Comparison of ENCODE assay signal across 12 mouse cellular contexts in genomic region chr9:74977962-74978361, GRCm38 (mm10). TPM values are rescaled to one million over a fixed set of nuclear protein-coding genes. Genes with fewer than 3 reads are reported as not detected.
DNase-seq lines count a peak whose midpoint lies in the region; ATAC-seq lines count a peak whose summit lies in the region.
"Had no signal": no experiment of that assay in that cellular context is flagged by ENCODE, and none has a peak within 500 bp of the region (broad histone marks: within the 10 kb centered on the region; RNA-seq: fewer than 3 reads in every experiment).

No protein-coding gene starts in this region.

- ATAC-seq in hindbrain, embryonic 12.5 days (ENCODE audit: low FRiP score) = no peak
- ATAC-seq in hindbrain, embryonic 11.5 days (ENCODE audit: low FRiP score) = no peak
- no peak for ATAC-seq in midbrain, embryonic 14.5 days (ENCODE audit: low FRiP score, low TSS enrichment)
- ATAC-seq: activated CD4-positive, CD25-positive, alpha-beta regulatory T cell, adult 4 months; intestine, embryonic 16.5 days had no signal

- H3K9ac ChIP-seq in hindbrain, embryonic 12.5 days = peak overlapping the region; percentile 38
- H3K9ac ChIP-seq in hindbrain, embryonic 11.5 days (ENCODE audit: low read depth, low read length) = no peak overlapping the region
- peak overlapping the region; percentile 37; the same call in 1 of the 2 replicates for H3K9ac ChIP-seq in midbrain, embryonic 14.5 days (replicated peaks; ENCODE audit: low read length)
- H3K9ac ChIP-seq: lung, embryonic 14.5 days had no signal

- no peaks in the 10 kb centered on the region for H3K9me3 ChIP-seq in hindbrain, embryonic 12.5 days (replicated peaks)
- H3K9me3 ChIP-seq in hindbrain, embryonic 11.5 days (ENCODE audit: control insufficient read depth, low read length) = no peaks in the 10 kb centered on the region
- no peaks in the 10 kb centered on the region for H3K9me3 ChIP-seq in midbrain, embryonic 14.5 days (ENCODE audit: control insufficient read depth, low read length)

- peaks cover 32% of the 10 kb centered on the region for H3K4me1 ChIP-seq in hindbrain, embryonic 12.5 days
- H3K4me1 ChIP-seq in hindbrain, embryonic 11.5 days (replicated peaks; ENCODE audit: control insufficient read depth, insufficient read depth, low read length) = peaks cover 9% of the 10 kb centered on the region
- peaks cover 27% of the 10 kb centered on the region for H3K4me1 ChIP-seq in brown adipose tissue, adult 24 weeks (ENCODE audit: control insufficient read depth, insufficient read depth, insufficient read length, low read length)
- peaks cover 45% of the 10 kb centered on the region for H3K4me1 ChIP-seq in midbrain, embryonic 14.5 days (ENCODE audit: control insufficient read depth, insufficient read depth, low read length)

- peak overlapping the region; percentile 57 for H3K4me2 ChIP-seq in hindbrain, embryonic 12.5 days (replicated peaks)
- H3K4me2 ChIP-seq in hindbrain, embryonic 11.5 days (replicated peaks; ENCODE audit: low read depth, low read length) = no peak overlapping the region
- peak overlapping the region; percentile 67 for H3K4me2 ChIP-seq in midbrain, embryonic 14.5 days (ENCODE audit: low read length)
- H3K4me2 ChIP-seq: lung, embryonic 14.5 days had no signal

- peak overlapping the region; percentile 7; the same call in 1 of the 2 replicates for H3K4me3 ChIP-seq in hindbrain, embryonic 12.5 days
- H3K4me3 ChIP-seq in hindbrain, embryonic 11.5 days (ENCODE audit: low read depth, low read length) = no peak overlapping the region
- H3K4me3 ChIP-seq in brown adipose tissue, adult 24 weeks (ENCODE audit: insufficient read depth, low read depth, low read length) = no peak overlapping the region; the same call in 1 of the 2 replicates
- H3K4me3 ChIP-seq in midbrain, embryonic 14.5 days (replicated peaks; ENCODE audit: low read depth, low read length) = peak overlapping the region; percentile 51; the same call in 1 of the 2 replicates
- H3K4me3 ChIP-seq: erythroblast, embryonic 14.5 days had no signal

- H3K27ac ChIP-seq in hindbrain, embryonic 12.5 days = peak overlapping the region; percentile 23; the same call in 1 of the 2 replicates
- H3K27ac ChIP-seq in hindbrain, embryonic 11.5 days (ENCODE audit: low read depth, low read length) = no peak overlapping the region
- peak overlapping the region; percentile 49 for H3K27ac ChIP-seq in brown adipose tissue, adult 24 weeks (replicated peaks; ENCODE audit: low read depth, low read length)
- H3K27ac ChIP-seq in midbrain, embryonic 14.5 days (replicated peaks; ENCODE audit: low read depth, low read length) = peak overlapping the region; percentile 99

- DNase-seq in hindbrain, embryonic 11.5 days (ENCODE audit: low spot score) = no peak
- peak; percentile 61 for DNase-seq in brain, adult 2 months (ENCODE audit: low read depth, low spot score)
- DNase-seq in midbrain, embryonic 14.5 days = peak; percentile 32
- no peak for DNase-seq in lung, postnatal 14 days
- no peak for DNase-seq in layer of hippocampus, adult 18-20 months (ENCODE audit: low spot score in 2 of 2)
- DNase-seq: lung, embryonic 14.5 days; thymus, postnatal 25 days had no signal

- H3K27me3 ChIP-seq in hindbrain, embryonic 12.5 days = no peaks in the 10 kb centered on the region
- no peaks in the 10 kb centered on the region for H3K27me3 ChIP-seq in hindbrain, embryonic 11.5 days (ENCODE audit: control insufficient read depth, insufficient read depth, low read length)
- no peaks in the 10 kb centered on the region for H3K27me3 ChIP-seq in midbrain, embryonic 14.5 days (ENCODE audit: control insufficient read depth, insufficient read depth, low read length)

- no peaks in the 10 kb centered on the region for H3K36me3 ChIP-seq in hindbrain, embryonic 12.5 days
- H3K36me3 ChIP-seq in hindbrain, embryonic 11.5 days (ENCODE audit: control insufficient read depth, insufficient read depth, low read length) = no peaks in the 10 kb centered on the region
- no peaks in the 10 kb centered on the region for H3K36me3 ChIP-seq in midbrain, embryonic 14.5 days (ENCODE audit: control insufficient read depth, insufficient read depth, low read length)

- WGBS in hindbrain, embryonic 12.5 days = 61% methylated on average over 7 of the region's 7 CpGs
- 76% methylated on average over 7 of the region's 7 CpGs for WGBS in hindbrain, embryonic 11.5 days
- 49% methylated on average over 7 of the region's 7 CpGs for WGBS in midbrain, embryonic 14.5 days

RNA-seq across cellular contexts. Expression of gene Fam214a, which starts 25.3 kb away (rescaled TPM):
- 26.8 and 30.9 TPM in 2 replicates for polyA plus RNA-seq in hindbrain, embryonic 12.5 days (2016; fragmentation: Nextera tagmentation; extraction: Ambion mirVana)
- polyA plus RNA-seq in hindbrain, embryonic 11.5 days (2014; fragmentation: Nextera tagmentation; extraction: Ambion mirVana) = 17.9 and 18.7 TPM in 2 replicates
- 29.9 and 41.0 TPM in 2 replicates for polyA plus RNA-seq in brown adipose tissue, adult 24 weeks (2012; ENCODE audit: insufficient read depth, insufficient read length, missing spikeins)
- 26.0 and 35.9 TPM in 2 replicates for polyA plus RNA-seq in midbrain, embryonic 14.5 days (2014; fragmentation: Nextera tagmentation; extraction: Ambion mirVana)
- 10 to 100 TPM; 38.5 to 40.8 TPM for total RNA-seq in layer of hippocampus, adult 18-20 months (2021)
- polyA plus RNA-seq: erythroblast, embryonic 14.5 days had no signal

RNA-seq across cellular contexts. Expression of gene Arpp19, which starts 59.5 kb away (rescaled TPM):
- polyA plus RNA-seq in hindbrain, embryonic 12.5 days (2016; fragmentation: Nextera tagmentation; extraction: Ambion mirVana) = 280 and 291 TPM in 2 replicates
- 298 and 314 TPM in 2 replicates for polyA plus RNA-seq in hindbrain, embryonic 11.5 days (2014; fragmentation: Nextera tagmentation; extraction: Ambion mirVana)
- 221 and 237 TPM in 2 replicates for polyA plus RNA-seq in brown adipose tissue, adult 24 weeks (2012; ENCODE audit: insufficient read depth, insufficient read length, missing spikeins)
- 217 and 234 TPM in 2 replicates for polyA plus RNA-seq in midbrain, embryonic 14.5 days (2014; fragmentation: Nextera tagmentation; extraction: Ambion mirVana)
- total RNA-seq in layer of hippocampus, adult 18-20 months (2021) = 100 to 1,000 TPM; 162 to 182 TPM

Comparison
In these comparisons a context has a peak if more than half of its experiments do, and no peak if none do; other contexts are left out.
1. H3K4me3 ChIP-seq: peak in hindbrain, embryonic 12.5 days (single experiment) and midbrain, embryonic 14.5 days (single experiment); none in hindbrain, embryonic 11.5 days (single experiment) and brown adipose tissue, adult 24 weeks (single experiment).
2. DNase-seq: peak in brain, adult 2 months (single experiment) and midbrain, embryonic 14.5 days (single experiment); none in hindbrain, embryonic 11.5 days (single experiment), lung, postnatal 14 days (single experiment) and layer of hippocampus, adult 18-20 months (0 of 2).